Mouse (Mus musculus): ENCODE measurements around the gene Mff.
A peak's percentile ranks its signal among the peaks of the same experiment; 100 is the strongest.

Gene Mff

DNA sequence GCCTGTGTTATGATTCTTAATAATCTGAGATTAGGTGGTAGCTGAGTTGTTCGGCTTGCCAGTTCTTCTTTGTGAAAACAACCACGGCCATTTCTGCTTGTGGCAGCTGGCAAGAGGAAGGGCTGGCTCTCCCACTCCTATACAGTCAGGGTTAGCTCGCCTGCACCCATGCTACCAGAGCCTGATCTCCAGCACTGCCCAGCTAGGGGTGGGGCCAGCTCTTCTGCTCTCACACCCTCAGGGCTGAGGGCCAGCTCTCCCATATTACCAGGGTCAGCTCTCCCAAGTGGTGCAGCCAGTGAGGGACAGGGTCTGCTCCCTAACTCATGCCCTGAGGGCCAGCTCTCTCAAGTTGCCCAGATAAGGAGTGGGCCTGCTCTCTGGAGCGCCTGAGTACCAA, 47.7 kb downstream of the Mff start:
- no peak for DNase-seq

DNA sequence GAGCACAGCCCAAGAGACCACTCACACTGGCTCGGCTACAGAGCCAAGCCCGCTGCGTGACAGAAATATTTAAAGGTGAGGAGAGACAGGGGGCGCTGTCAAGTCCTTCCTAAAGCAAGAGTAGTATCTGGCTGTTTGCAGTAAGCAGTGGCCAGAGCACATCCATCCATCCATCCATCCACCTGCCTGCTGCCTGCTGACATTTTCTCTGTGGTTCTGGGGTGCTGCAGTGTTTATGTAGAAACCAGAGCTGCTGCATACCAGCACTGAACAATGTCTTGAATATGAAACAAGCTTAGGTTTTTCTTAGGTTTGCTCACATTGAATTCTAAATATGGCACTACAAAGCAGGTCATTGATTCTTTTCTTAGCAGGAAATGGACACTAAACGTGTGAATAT, 48.5 kb downstream of the Mff start:
- DNase-seq: no peak

DNA sequence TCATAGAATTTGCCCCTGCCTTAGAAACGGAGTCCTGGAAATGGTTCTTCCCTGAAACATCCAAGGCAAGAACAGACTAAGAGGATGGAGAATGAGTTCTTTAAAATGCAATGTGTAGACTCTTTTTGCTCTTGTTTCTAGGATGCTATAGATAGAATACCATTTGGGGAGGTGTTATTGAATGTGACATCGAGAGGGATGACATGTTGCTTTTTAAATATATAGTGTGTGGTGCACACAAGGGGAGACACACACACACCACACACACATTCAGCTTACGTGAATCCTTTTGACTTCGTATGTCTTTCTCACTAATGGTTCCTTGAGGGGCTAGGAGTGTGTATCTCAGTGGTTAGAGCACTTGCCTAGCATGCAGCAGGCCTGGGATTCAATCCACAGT, 50.6 kb downstream of the Mff start:
- no peak for DNase-seq

DNA sequence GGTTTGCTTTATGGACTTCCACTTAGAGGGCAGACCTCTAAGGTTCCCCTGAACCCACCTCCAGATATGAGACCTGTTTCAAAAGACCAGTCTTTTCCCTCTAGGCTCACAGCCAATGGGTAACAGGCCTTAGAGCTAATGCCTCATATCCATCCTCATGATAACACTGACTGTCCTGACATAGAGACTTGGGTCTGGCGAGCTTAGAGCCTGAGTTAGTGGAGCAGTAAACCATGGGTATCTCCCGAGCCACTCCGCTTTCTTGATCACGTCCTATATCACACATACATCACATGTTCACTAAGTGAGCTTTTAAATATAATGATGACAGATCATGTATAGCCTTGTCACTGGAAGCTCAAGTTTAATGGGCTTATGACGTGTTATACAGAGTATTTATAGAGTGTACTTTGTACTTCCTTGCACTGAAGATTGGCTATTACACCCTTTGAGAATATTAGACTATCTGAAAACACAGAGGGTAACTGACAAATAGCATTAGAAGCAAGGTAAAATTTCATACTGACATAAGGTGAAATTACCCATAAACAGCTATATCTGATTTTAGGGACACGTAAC, 54.8 kb downstream of the Mff start:
- DNase-seq: no peak

DNA sequence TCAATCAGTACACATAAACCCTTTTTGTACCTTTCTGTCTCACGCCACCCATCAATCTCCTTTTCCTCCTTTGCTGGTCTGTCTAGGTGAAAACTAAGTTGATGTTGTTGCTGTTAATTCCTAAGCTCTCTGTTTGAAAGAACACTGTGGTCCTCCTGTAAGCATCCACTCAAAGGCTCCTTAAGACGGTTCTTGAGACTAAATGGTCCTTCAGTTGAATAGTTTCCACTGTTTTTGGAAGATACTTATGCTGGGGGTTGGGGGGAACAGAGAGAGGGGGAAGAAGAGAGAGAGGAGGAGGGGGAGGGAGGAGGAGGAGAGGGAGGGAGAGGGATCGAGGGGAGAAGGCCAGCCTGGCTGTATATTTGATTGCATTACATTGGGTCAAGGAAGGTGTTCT, 58.9 kb downstream of the Mff start:
- DNase-seq: no peak

DNA sequence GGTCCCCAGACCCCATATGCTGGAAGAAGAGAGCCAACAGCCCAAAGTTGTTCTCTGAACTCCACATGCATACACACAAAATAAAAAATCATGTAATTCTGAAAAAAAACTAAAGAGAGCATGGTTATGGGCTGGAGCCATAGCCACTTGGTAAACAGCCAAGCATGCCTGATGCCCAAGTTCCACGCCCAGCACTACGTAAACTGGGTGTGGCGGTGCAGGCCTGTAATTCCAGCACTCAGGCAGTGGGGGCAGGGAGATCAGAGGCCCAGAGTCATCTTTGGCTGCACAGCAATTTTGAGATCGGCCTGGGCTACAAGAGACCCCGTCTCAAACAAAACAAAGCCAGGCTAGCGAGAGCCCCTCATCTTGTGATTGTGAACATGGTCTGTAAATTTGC, 60.9 kb downstream of the Mff start:
- DNase-seq: no peak

DNA sequence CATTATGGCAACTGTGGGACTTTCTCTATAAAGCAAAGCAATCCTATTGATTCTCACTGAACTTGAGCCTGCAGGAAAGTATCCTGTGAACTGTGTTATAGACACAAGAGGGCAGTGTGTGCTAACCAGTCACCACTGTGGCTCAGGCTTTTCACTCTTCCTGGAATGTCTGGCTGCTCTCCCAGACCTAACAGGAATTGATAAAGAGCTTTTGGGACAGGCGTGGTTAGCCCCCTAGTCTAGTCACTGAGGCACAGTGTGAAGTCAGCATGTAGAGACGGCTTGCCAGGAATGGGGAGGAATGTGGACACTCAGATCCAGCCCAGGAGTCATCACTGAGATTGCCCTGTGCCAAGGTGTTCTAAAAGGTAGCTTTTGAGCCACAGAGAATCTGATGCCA, 62.7 kb downstream of the Mff start:
- peak; percentile 25 for DNase-seq

DNA sequence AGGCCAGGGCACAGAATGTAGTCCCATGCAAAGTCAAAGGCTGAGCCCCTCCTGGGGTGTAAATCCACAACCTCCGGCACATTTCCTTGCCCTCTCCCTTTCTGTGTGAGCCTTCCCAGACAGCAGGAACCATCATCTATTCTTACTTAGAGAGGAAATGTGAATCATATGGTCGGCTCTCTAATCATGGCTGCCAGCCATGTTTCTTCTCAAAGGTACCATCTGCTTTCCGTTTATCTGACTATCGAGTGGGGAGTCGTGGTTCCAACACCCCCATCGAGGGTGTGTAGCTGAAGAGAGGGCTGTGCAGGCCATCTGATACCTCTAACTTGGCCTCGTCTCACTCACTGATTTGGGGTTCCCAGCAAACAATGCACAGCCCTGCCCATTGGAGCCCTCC, 63.4 kb downstream of the Mff start:
- no peak for DNase-seq

DNA sequence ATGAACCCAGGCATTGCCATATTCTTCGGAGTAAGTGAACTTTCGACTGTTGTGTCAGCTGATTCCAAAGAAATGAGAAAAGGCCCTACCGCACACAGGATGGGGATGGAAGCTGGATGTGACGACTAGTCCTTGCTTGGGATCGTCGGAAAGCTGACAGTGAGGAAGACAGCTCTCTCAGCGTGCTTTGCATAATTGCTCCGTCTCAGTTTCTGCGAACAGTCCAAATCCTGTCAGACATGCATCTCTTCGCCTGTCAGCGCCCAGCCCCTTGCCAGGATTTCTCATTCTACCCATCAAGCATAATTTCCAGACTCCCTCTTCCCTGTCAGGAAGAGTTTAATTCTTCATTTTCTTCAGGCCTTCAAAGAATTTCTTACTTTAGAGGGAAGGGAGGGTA, 66.4 kb downstream of the Mff start:
- DNase-seq: no peak

DNA sequence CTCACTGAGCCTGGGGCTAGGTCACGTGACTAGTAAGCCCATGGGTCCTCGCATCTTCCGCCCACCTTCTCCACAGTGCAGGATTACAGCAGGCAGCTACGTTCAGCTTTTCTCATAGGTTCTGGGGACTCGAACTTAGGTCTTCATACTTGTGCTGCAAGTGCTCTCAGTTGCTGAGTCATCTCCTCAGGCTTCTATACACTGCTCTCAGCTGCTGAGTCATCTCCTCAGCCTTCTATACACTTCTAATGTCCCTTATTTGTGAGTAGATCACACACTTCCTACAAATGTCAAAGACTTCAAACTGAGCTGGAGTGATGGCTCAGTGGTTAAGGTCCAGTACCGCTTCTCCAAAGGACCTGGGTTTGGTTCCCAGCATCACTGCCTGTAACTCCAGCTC, 67.5 kb downstream of the Mff start:
- DNase-seq: no peak

DNA sequence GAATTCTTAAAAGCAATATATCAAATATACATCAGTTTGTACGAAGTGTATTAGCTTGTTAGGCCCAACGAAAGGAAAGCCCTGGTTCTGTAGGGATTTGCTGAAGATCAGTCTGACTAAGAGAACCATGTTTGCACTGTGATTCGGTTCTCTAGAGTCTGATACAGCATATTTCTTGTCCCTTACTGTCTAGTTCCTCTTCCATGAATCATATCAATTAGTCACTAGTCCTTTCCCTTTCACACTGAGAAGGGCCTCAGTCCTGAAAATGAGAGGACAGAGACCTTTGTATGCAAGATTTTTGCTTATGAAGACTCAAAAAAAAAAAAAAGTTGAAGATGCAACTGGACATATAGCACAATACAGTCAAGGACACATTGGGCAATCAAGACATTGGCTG, 68.4 kb downstream of the Mff start:
- DNase-seq: no peak

DNA sequence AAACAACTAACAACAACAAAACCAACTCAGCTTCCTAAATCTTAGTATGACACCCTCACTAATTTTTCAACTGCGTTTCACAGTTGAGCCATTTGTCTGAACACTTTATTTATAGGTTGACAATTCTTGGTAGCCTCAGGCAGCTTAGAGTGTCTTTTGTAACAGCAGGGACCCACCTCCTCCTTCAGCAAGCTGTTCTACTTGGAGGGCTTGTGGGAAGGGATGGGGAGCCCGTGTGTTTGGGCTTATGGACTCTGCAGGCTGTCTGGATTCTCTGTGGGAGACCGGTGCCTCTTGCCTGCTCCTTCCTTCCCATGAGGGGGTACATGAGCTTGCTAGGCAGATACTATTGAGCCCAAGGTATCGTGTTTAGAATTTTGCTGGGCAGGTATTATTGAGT, 69.3 kb downstream of the Mff start:
- DNase-seq: no peak

DNA sequence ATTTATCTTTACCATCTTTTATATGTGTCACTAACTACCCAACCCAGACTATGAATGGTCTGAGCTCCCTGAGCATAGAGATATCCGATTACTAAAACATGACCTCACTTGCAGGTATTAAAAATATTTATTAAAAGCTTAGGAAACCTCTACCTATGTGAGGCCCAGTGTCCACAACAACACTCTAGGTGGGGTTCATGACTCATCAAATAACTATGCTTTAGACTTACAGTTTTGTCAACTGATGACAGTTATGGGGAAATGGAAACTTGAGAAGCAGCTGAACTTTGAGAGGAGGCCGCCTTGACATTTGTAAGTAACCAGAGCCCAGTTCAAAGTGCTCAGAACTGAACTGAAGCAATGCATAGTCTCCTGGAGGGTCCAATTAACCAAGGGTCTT, 70.5 kb downstream of the Mff start:
- DNase-seq: no peak

DNA sequence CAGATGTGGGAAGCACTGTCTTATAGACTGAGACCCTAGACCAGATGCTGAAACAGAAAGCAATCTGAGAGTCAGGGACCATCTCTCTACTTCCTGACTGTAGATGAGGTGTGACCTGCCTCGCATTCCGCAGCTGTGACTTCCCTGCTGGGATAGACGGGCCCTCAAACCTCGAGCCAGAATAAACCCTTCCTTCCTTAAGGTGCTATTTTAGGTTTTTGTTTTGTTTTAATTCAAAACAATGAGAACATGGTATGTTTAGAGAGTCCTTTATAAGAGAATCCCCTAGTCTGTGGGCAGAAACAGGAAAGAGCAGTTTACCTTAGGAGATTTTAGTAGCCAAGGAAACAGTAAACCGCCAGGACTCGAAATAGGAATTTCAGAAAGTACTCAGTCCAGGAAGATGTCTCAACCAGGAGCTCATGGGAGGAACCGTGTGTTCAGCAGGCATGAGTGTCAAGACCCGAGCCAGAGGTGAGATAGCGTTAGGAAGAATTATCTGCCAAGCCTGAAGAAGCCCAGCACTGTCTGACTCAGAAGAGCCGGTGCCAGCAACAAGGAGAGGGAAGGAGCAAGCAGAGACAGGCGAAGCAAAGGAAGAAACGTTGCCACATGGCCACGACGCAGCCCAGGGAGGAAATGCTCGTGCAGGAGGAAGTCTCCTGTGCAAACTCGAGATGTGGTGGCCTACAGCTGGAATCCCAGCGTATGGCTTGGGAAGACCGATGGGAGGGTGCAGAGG, 71.2 kb downstream of the Mff start:
- DNase-seq: no peak

DNA sequence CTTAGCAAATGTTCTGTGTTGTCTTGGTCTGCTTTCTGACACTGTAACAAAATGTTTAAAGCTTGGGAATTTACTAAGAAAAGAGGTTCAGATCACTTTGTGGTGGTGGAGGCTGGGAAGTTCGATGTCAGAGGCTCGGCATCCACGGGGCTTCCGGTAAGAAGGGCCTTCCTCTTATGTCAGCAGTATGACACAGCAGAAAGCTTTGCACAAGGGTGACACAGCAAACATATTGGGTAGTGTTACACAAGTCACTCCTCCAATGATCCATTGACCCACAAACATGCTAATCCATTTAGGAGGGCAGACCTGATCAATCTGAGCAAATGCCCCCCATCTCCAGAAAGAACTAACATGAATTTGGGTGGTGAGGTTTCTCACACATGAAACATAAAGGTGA, 72.4 kb downstream of the Mff start:
- DNase-seq: no peak

DNA sequence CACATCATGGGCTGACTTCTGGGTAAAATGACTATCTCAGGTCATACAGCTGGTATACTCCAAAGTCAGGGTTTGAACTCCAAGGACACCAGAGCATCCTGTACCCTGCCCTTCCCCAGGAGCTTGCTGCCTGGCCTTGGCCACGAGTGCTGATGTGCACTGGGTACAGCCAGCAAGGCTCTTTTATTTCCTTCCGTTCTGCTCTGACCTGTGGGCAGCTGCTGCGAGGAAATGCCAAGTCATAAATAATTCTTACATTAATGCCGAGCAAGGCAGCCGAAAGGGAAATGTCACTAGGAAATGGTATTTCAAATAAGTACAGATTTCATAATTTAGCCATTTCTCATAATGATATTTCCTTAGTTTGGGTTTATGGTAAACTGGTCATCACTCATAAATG, 73.6 kb downstream of the Mff start:
- no peak for DNase-seq

DNA sequence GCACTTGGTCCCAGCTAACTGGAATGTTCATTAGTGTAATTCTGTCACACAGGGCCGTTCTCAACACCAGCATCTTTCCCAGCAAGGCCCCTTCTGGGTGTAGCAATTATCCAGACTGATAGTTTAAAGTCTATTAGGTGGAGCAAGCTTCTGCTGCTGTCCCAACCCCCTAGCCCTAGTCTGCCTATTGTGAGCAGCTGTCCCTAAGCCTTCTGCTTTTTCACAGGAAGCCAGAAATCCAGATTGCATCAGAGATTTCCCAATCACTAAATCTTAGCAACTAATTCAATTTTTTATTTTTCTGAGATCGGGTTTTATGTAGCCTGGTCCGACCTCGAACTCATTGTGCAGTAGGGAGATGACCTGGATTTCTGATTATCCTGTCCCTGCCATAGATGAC, 74.2 kb downstream of the Mff start:
- no peak for DNase-seq

DNA sequence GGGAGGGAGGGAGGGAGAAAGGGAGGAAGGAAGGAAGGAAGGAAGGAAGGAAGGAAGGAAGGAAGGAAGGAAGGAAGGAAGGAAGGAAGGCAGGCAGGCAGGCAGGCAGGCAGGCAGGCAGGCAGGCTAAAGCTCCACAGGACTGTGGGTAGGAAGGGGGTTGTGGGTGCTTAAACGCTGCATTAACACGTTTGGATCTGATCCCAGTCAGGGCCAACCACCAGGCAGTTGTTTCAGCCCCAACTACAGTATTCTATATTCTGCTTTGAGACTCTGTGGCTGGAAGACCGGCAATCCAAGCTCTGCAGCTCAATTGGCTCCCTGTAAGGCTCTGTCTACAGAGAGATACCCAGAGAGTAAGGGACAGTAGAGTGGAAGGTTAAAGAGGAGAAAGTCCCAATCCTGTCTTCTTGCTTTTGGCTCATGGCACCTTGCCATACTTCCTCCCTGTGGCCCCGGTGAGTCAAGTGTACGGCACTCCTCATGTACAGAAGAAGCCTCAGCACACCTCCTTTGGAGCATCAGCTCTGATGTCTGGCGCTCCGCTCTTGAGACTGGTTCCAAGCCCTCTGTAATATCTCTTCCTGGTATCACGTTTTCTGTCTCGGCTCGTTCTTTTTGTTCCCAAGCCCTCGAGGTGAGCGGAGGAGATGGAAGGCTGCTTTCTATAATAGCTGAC, 76.6 kb downstream of the Mff start:
- DNase-seq: no peak

Data from thymus, postnatal 14 days (tissue).